Mouse (Mus musculus) CD8-positive naive resting alpha-beta T cell, adult 57 days (primary cell): ENCODE measurements around the gene Hkdc1. TPM values are rescaled to one million over a fixed set of nuclear protein-coding genes. Genes with fewer than 3 reads are reported as not detected.

Source experiments
- total RNA-seq: library from RNA; stranded (reverse); gene quantifications from one replicate; pipeline ENCODE4 v1.2.4, GENCODE M21; 2023

The Hkdc1 gene
- total RNA-seq = not detected

GRCm38 (mm10) chr10:62422255-62422654, at the start of gene Hkdc1:
TSS of gene Hkdc1 (minus strand) at chr10:62422491.

GRCm38 (mm10) chr10:62449364-62450279, 27.3 kb upstream of the Hkdc1 start, which contains the start of the genes 4930507D05Rik and Supv3l1:
TSS of gene 4930507D05Rik (plus strand) at chr10:62449489.
TSS of gene Supv3l1 (minus strand) at chr10:62449738.

DNA sequence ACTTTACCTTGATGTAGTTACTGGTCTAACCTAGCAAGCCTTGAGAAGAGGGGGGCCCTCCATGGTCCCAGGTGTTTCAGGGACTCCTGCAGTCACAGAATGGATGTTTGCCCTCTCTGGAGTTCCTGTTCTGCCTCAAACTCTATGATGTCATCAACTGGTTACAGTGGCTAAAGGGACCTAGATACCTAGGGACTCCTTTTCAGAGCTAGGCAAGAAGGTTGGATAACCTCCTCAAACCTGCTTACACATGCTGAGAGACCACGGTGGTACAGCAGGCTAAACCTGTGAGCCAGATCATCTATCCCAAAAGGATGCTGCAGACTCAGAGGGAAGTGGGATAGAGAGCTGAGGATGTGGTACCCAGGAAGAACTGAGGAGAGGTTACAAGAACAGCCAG, 42.5 kb downstream of the Hkdc1 start, which contains the start of gene Hk1:
Gene Hk1 (minus strand): TSS at position 101 of the 400 bp plus-strand sequence.

Other genes with a start within 250 kb of the Hkdc1 start
- 4.7 TPM for gene Tspan15, start 191.2 kb downstream of the Hkdc1 start, total RNA-seq
- not detected for gene Tacr2, start 170.1 kb downstream of the Hkdc1 start, total RNA-seq
- gene Hk1, start 42.6 kb downstream of the Hkdc1 start, total RNA-seq = 63.6 TPM
- not detected for gene 4930507D05Rik, start 27.0 kb upstream of the Hkdc1 start, total RNA-seq
- gene Supv3l1, start 27.2 kb upstream of the Hkdc1 start, total RNA-seq = 30.5 TPM
- gene Vps26a, start 64.3 kb upstream of the Hkdc1 start, total RNA-seq = 25.7 TPM
- gene Srgn, start 105.0 kb upstream of the Hkdc1 start, total RNA-seq = 424 TPM
- 20.2 TPM for gene Kif1bp, start 156.0 kb upstream of the Hkdc1 start, total RNA-seq
- gene Ddx21, start 179.8 kb upstream of the Hkdc1 start, total RNA-seq = 134 TPM
- 122 TPM for gene Ddx50, start 228.7 kb upstream of the Hkdc1 start, total RNA-seq